Mouse (Mus musculus) T-cell, adult 2 months (primary cell): ENCODE data around the gene Yipf3.

ENCODE experiments used
- DNase-seq: peaks from one replicate; pipeline ENCODE4 v3.0.0; 2022; ENCODE audit warnings: low spot score

Gene Yipf3

DNA sequence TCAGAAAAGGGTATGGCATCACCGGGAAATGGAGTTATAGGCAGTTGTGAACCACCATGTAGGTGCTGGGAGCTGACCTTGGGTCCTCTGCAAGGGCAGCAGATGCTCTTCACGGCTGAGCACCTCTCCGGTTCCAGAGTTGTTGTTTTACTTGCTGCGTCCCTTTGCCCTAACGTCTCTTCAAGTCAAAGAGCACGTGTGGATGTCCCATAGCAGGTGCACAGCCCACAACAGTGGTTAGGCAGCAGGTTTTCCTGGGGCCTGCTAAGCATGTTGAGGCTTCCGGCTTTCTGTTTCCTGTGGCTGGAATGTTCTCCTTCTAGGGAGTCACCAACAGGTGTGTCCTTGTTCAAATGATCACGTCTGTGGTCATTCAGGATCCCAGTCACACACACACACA is 36.0 kb downstream of the Yipf3 start:
- no peak for DNase-seq

DNA sequence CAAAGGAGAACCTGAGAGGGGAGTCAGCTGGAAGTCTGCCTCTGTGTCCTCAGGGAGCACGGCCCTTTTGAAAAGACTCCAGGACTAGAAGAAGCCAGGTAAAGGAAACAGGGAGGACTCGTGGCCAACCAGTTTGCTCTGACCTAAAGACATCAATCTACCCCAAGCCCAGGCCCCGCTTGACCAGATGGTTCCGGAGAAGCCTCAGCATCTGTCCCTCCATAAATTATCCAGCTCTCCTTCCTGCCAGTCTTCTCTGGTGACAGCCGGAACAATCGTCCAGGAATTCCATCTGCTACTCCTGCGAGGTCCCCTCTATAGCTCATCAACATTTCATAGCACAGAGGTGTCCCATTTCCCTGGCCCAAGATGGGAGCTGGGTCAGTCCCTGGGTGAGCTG is 36.8 kb downstream of the Yipf3 start:
- no peak for DNase-seq

DNA sequence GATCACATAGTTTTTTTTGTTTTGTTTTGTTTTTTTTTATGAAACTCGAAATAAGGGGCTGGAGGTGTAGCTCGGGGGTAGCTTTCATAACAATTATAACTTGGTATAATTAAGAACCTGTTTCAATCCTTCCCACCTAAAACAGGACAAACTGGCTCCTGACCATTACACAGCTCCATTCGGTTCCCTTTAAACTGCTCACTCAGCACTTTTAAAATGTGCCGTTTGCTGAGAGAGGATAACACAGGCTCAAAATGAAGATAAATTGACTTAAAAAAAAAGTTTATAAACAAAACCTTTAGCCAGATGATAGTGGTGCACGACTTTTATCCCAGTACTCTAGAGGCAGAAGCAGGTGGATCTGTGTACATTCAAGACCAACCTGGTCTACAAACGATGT is 37.5 kb downstream of the Yipf3 start:
- DNase-seq = no peak

DNA sequence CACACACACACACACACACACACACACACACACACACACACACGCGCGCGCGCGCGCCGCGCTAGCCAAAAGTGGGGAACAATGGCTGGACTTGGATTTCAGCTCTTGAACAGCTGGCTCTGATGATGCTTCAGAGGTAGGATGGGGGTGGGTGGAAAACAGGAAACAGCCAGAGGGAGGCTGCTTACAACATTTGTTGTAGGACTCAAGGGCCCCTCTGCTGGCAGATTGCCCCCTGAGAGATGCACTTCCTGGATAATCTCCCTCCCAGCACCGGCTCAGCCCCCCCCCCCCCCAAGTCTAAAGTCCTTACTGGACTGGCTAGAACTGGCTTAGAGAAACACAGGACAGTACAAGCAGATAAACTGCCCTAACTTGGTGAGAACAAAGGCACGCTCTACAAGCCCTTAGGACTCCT is 39.8 kb downstream of the Yipf3 start:
- no peak for DNase-seq

DNA sequence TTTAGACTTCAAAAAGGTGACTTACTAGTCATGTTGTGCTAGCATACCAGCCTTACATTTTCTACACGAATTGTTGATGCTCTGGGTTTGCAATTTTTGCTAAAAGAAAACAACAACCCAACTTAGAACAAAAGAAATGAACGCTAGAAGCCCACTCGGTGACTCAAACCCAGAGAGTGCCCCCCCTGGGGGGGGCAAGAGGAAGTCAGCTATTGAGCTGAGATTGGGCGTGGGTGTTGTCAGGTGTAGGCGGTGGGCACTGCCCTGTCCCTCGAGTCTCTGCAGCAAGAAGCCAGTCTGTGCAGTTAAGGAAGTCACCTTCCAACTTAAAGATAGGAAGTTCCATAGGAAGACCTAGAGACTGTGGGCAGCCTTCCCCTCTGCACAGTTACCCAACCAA is 48.7 kb downstream of the Yipf3 start:
- DNase-seq = no peak

DNA sequence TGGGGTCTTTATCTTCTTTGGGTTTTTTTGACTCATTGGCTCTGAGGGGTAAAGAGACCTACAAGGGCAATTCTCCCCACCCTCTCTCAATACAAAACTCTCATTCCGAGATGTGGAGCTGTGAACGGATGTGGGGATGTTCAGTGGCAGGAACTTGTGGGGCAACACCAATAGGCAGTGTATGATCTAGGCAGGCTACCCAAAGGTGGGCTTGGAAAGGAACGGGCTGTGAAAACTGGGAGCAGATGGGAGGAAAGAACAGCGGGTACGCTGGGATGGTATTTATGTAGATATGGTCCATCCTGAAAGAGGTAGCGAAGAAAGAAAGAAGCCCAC is 49.1 kb downstream of the Yipf3 start:
- DNase-seq = no peak

DNA sequence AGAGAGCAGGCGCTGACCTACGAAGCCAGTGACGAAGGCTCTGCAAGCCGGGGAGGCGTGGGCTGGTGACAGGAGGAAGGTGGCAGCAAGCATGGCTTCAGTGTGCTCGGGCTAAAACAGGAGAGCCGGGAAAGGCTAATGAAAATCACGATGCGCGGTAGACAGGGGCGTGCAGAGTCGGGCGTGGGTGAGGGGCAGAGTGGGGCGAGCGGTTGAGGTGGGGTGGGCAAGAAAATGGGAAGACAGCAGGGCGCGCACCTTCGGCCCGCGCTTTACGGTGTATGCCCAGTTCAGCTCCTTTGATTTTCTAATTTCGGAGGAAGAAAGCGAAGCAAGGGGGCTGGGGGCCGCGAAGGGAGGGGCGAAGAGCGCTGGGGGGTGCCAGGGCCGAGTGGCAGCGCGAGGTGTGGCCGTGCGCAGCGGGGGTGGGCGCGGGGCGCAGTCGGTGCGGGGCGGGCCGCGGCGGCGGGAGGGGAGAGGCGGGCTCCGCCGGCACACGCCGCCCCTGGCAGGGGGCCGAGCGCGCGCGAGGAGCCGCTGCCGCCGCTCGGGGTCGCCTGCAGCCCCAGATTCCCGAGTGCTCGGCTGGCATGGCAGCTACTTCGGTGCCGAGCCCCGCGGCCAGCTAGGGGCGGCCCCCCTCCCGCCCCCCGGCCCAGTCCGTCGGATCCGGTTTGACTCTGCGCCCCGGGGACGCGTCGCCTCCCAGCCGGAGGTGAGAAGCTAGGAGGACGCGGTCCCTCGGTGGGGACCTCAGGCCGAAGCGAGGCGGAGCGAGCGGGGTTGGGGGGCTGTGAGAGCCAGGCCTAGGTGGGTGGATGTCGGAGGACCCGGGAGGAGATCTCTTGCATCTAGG is 49.7 kb downstream of the Yipf3 start, which contains the start of gene Dlk2:
Gene Dlk2 (plus strand): TSS at position 58 of the 856 bp plus-strand sequence.
- DNase-seq = no peak

DNA sequence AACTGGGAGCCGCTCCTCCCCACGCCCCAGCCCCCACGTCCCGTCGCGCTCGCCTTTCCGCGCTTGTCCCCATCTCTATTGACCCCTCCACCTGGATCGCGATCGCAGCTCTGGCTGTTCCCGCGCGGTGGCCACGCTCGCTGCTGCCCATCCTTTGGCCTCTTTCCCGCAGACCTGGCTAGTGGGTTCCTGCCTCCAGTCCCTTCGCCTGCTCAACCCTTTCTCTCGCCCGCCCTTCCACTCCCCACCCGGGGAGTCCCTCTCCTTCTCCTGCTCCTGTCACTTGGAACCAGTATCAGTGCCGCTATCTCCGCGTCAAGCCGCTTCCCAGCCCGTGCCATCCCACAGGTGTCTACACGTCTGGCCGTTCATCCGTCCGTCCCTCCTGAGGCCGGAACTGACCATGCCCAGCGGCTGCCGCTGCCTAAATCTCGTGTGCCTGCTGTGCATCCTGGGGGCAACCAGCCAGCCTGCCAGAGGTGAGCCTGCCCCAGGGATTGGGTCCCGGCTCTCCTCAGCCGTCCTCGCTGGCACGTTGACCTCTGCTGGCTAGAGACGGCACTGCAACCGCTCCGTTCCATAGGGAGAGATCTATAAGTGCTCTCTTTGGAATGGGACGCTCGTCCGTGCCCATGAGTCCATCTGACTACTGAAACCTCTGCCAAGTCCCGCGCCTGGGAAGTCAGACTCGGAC is 50.5 kb downstream of the Yipf3 start:
- DNase-seq = peak; percentile 68

DNA sequence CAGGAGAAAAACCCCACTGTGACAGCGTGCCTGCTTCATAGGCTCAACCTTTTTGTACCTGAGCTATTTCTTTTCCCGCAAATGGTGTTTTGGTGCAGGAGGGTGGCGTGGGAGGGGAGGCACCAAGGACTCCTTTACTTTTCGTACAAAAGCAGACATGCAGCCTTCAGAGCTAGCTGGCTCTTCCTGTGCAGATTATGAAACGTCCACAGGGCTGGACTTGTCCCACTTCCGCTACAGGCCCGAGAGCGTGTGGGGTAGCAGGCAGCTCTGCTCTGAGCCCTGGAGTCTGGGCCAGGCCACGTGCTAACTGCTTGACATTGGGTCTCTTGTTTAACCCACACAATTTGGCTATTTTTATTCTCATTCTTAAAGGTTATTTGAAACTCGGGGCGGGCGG is 54.0 kb downstream of the Yipf3 start:
- DNase-seq = no peak
